In the genomic region with DNA sequence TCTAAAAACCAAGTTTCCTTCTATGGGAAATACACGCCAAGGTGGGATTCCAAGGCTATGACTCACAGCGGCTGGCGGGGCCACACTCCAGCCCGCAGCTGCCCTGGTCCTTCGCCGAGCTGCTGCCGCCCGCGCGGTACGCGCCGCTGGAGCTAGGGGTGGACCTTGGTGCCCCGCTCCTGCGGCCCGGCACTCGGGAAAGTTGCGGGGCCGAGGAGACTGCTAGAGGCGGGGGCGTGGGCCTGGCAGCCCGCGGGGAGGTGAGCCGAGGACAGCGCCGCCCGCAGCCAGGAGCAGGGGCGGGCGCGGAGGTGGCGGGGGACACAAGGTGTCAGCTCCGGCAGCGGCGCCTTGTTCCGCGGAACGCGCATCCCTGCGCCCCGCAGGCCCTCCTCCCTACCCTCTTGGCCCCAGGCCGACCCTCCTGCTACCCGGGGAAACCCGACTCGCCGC, we compare ENCODE assay signal across 8 mouse cellular contexts. TPM values are rescaled to one million over a fixed set of nuclear protein-coding genes. Genes with fewer than 3 reads are reported as not detected.
DNase-seq lines count a peak whose midpoint lies in the region; ATAC-seq and TF ChIP-seq lines count a peak whose summit lies in the region.

No protein-coding gene starts in this region.

- no peaks in the 10 kb centered on the region for H3K9me3 ChIP-seq in heart, embryonic 13.5 days
- no peaks in the 10 kb centered on the region for H3K9me3 ChIP-seq in lung, embryonic 16.5 days (ENCODE audit: control insufficient read depth, low read length)

- peak; percentile 67; the same call in 1 of the 2 replicates for TF ChIP-seq POLR2A in embryonic fibroblast, embryonic 13.5 days (IDR thresholded peaks at IDR 0.05; ENCODE audit: low read depth, low read length)

- H3K4me3 ChIP-seq in embryonic fibroblast, embryonic 13.5 days (ENCODE audit: insufficient read depth, low read length) = peak overlapping the region; percentile 77
- H3K4me3 ChIP-seq in heart, embryonic 13.5 days = peak overlapping the region; percentile 86
- H3K4me3 ChIP-seq in lung, embryonic 16.5 days (ENCODE audit: low read length) = peak overlapping the region; percentile 82

- peak overlapping the region; percentile 94 for H3K9ac ChIP-seq in heart, embryonic 13.5 days
- peak overlapping the region; percentile 87 for H3K9ac ChIP-seq in lung, embryonic 16.5 days (ENCODE audit: low read length)

- H3K36me3 ChIP-seq in heart, embryonic 13.5 days = peaks cover 6% of the 10 kb centered on the region
- no peaks in the 10 kb centered on the region for H3K36me3 ChIP-seq in lung, embryonic 16.5 days (ENCODE audit: control insufficient read depth, insufficient read depth, low read length)

- H3K4me1 ChIP-seq in embryonic fibroblast, embryonic 13.5 days (ENCODE audit: control insufficient read depth, insufficient read depth, low read length) = peaks cover 27% of the 10 kb centered on the region
- peaks cover 51% of the 10 kb centered on the region for H3K4me1 ChIP-seq in heart, embryonic 13.5 days
- H3K4me1 ChIP-seq in lung, embryonic 16.5 days (replicated peaks; ENCODE audit: control insufficient read depth, insufficient read depth, low read length) = peaks cover 45% of the 10 kb centered on the region

- peak overlapping the region; percentile 91 for H3K4me2 ChIP-seq in heart, embryonic 13.5 days
- peak overlapping the region; percentile 87 for H3K4me2 ChIP-seq in lung, embryonic 16.5 days (ENCODE audit: low read depth, low read length)

- DNase-seq in 3T3-L1 (ENCODE audit: low read depth, low spot score) = peak; percentile 84
- DNase-seq in adrenal gland, postnatal 25 days = peak; percentile 56
- peak; percentile 74 for DNase-seq in kidney, postnatal 10 days
- DNase-seq in right cerebral cortex, postnatal 10 days (ENCODE audit: low spot score in 2 of 2) = peak; percentile 56 to 58
- no peak for DNase-seq in spleen, postnatal 10 days (ENCODE audit: low spot score in 2 of 2)

- no peak for ATAC-seq in heart, embryonic 13.5 days (ENCODE audit: extremely low read depth, insufficient number of reproducible peaks, low FRiP score, low TSS enrichment)
- peak; percentile 65 for ATAC-seq in lung, embryonic 16.5 days (ENCODE audit: low read depth)

- under 1% methylated on average over 23 of the region's 45 CpGs for WGBS in heart, embryonic 13.5 days
- WGBS in lung, embryonic 16.5 days = 0% methylated on average over 25 of the region's 45 CpGs

- H3K27me3 ChIP-seq in heart, embryonic 13.5 days (replicated peaks) = peaks cover 72% of the 10 kb centered on the region
- peaks cover 3% of the 10 kb centered on the region; the same call in 1 of the 2 replicates for H3K27me3 ChIP-seq in lung, embryonic 16.5 days (ENCODE audit: control insufficient read depth, insufficient read depth, low read depth, low read length)

- TF ChIP-seq CTCF in embryonic fibroblast, embryonic 13.5 days (IDR thresholded peaks at IDR 0.05; ENCODE audit: borderline replicate concordance, insufficient read depth, low read length) = no peak

- peak overlapping the region; percentile 93 for H3K27ac ChIP-seq in embryonic fibroblast, embryonic 13.5 days (ENCODE audit: insufficient read depth, low read length)
- H3K27ac ChIP-seq in heart, embryonic 13.5 days (replicated peaks) = peak overlapping the region; percentile 92
- H3K27ac ChIP-seq in lung, embryonic 16.5 days (ENCODE audit: low read length) = peak overlapping the region; percentile 96

RNA-seq across cellular contexts. Expression of a gene that starts 0.7 kb away (rescaled TPM):
- total RNA-seq in adrenal gland, postnatal 25 days (2021) = 10.1 and 18.8 TPM in 2 replicates
- polyA plus RNA-seq in embryonic fibroblast, embryonic 13.5 days (2011; ENCODE audit: insufficient read length, low read depth, missing spikeins) = 43.6 and 59.4 TPM in 2 replicates
- polyA plus RNA-seq in heart, embryonic 13.5 days (2015; fragmentation: Nextera tagmentation; extraction: Ambion mirVana) = 13.7 and 14.2 TPM in 2 replicates
- polyA plus RNA-seq in lung, embryonic 16.5 days (2015; fragmentation: Nextera tagmentation; extraction: Ambion mirVana) = 6.1 and 9.4 TPM in 2 replicates

Comparison
In these comparisons a context has a peak if more than half of its experiments do, and no peak if none do; other contexts are left out.
1. DNase-seq: peak in 3T3-L1 (single experiment), adrenal gland, postnatal 25 days (single experiment), kidney, postnatal 10 days (single experiment) and right cerebral cortex, postnatal 10 days (2 of 2); none in spleen, postnatal 10 days (0 of 2).
2. Peak in every context shown above with its lines, with median percentiles within 50 percentile points of each other: H3K27ac ChIP-seq and H3K4me3 ChIP-seq.